Mouse (Mus musculus): ENCODE data around the gene Gm10408.
"Not testable (repeated sequence)": the region's sequence is repeated elsewhere in the genome, so short reads cannot be mapped to it uniquely, and the experiment has no call there.

Gm10408 gene

DNA sequence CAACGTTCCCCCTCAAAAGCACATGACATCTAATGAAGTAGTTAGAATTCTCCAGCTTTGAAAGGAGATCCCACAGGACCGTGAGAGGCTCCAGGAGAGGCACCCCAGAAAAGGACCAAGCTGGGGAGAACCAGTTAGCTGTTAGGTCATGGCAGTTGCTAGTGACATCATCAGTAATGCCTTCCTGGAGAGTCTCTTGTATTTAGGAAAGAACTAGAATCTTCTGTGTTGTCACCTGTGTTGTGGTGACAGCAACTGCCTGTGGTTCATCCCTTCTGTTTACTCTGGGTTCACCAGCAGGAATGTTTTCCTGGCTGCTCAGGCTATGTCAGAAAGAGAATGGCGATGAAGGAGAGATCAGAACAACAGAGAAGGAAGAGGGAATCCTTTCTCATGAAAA is at the start of gene Gm10408:
TSS of gene Gm10408 (plus strand) at position 301 of the 400 bp plus-strand sequence.
- not testable (repeated sequence) for DNase-seq (ENCODE audit: low read depth, low spot score)

- DNase-seq (ENCODE audit: low read depth, low spot score) = not testable (repeated sequence)
These were observed 36.9 kb upstream of the Gm10408 start, which contains the start of gene Gm10409 for GRCm38 (mm10) chr14:3412314-3412713. Gm10409 (plus strand) TSS chr14:3412614.

DNA sequence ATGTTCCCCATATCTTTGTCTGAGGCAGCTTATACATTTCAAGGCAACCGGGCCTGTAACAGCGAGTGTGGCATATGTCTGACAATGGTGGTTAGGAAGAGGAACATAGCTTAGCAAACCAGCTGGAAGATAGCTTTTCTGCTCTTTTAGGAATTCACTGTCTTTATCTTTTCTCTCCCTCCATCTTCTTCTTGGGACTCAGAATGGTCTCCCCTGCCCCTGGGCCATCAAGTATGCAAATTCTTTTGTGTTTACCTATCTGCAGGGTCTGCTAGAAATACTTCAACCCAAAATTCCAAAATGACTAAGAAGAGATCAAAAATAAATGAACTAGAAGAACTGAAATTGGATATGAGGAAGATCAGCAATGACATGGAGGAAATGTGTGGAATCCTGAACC is 21.4 kb upstream of the Gm10408 start, which contains the start of gene Gm3005:
TSS of gene Gm3005 (plus strand) at position 301 of the 400 bp plus-strand sequence.
- not testable (repeated sequence) for DNase-seq (ENCODE audit: low read depth, low spot score)
